Mouse (Mus musculus) thymus, adult 2 months (tissue): ENCODE data around the gene Rad51b.

ENCODE experiments used
- CTCF ChIP-seq: fragments of 200-500 bp; IDR thresholded peaks from 2 replicates; pipeline ENCODE4 v1.5.1; 2012; ENCODE audit warnings: mild to moderate bottlenecking, control low read depth, low read length, moderate library complexity, borderline replicate concordance; ENCODE audit not compliant: control insufficient read depth, poor library complexity, insufficient read depth; ENCODE audit errors: extremely low read depth
- POLR2A ChIP-seq: fragments of 200-500 bp; IDR thresholded peaks from 2 replicates; pipeline ENCODE4 v1.6.1; 2012; ENCODE audit warnings: mild to moderate bottlenecking, low read length, control low read depth, moderate library complexity; ENCODE audit not compliant: control insufficient read depth, poor library complexity, insufficient read depth; ENCODE audit errors: extremely low read depth

GRCm38 (mm10) chr12:79745225-79745624 is 448.1 kb downstream of the Rad51b start:
- TF ChIP-seq POLR2A (no peak), CTCF (no peak)
